Mouse (Mus musculus) liver, adult 2 months (tissue): ENCODE measurements at regions not wholly inside any gene's neighbourhood (a gene's known extent, or its start where the extent isn't known, plus 50 kb on each side); places are given as distances from the start of the nearest gene placed in this dataset.

Source experiments
- CTCF ChIP-seq: fragments of 200-500 bp; IDR thresholded peaks from 2 replicates; pipeline ENCODE4 v1.5.1; 2011; ENCODE audit warnings: low read depth, low read length, control low read depth
- POLR2A ChIP-seq: fragments of 200-500 bp; IDR thresholded peaks from 2 replicates; pipeline ENCODE4 v1.6.1; 2011; ENCODE audit warnings: low read length, control low read depth; ENCODE audit not compliant: insufficient read depth; ENCODE audit errors: extremely low read depth

GRCm38 (mm10) chr1:43347152-43347551, 97.2 kb upstream of the Nck2 start:
- no peak for TF ChIP-seq CTCF
- TF ChIP-seq POLR2A: no peak
